Mouse (Mus musculus): ENCODE data around the gene AW549877.

GRCm38 (mm10) chr15:4027671-4028410 is 32.3 kb upstream of the AW549877 start:
- TF ChIP-seq CTCF (IDR thresholded peaks at IDR 0.05; ENCODE audit: insufficient read depth, low read depth, low read length): no peak
- TF ChIP-seq POLR2A (IDR thresholded peaks at IDR 0.05; ENCODE audit: insufficient read depth, low read depth, low read length): no peak
